Mouse (Mus musculus) intestine, postnatal 0 days (tissue): Measurements from ENCODE around the gene Adsl. TPM values are rescaled to one million over a fixed set of nuclear protein-coding genes. Genes with fewer than 3 reads are reported as not detected.
"Not testable (repeated sequence)": the region's sequence is repeated elsewhere in the genome, so short reads cannot be mapped to it uniquely, and the experiment has no call there.

Source experiments
- ATAC-seq: fragments of 200-750 bp; cut with Nextera tagmentation; 2 replicates; pipeline ENCODE4 v1.8.0; 2017; ENCODE audit warnings: mild to moderate bottlenecking, moderate TSS enrichment, moderate library complexity
- H3K27ac ChIP-seq: fragments of 300-500 bp; sonication (generic); 2 replicates; pipeline ENCODE4 v1.5.1; 2014; ENCODE audit warnings: mild to moderate bottlenecking, low read depth, low read length, moderate library complexity
- H3K27me3 ChIP-seq: fragments of 300-500 bp; sonication (generic); replicated peaks from 2 replicates; pipeline ENCODE4 v1.6.1; 2014; ENCODE audit warnings: low read length, mixed read lengths; ENCODE audit not compliant: control insufficient read depth, insufficient read depth
- H3K36me3 ChIP-seq: fragments of 300-500 bp; sonication (generic); 2 replicates; pipeline ENCODE4 v1.6.1; 2014; ENCODE audit warnings: mild to moderate bottlenecking, moderate library complexity; ENCODE audit not compliant: control insufficient read depth, insufficient read depth
- H3K4me1 ChIP-seq: fragments of 300-500 bp; sonication (generic); replicated peaks from 2 replicates; pipeline ENCODE4 v1.6.1; 2014; ENCODE audit warnings: antibody characterized with exemption, low read length, mixed read lengths; ENCODE audit not compliant: control insufficient read depth, insufficient read depth
- H3K4me2 ChIP-seq: fragments of 300-500 bp; sonication (generic); replicated peaks from 2 replicates; pipeline ENCODE4 v1.6.1; 2014; ENCODE audit warnings: low read depth, mild to moderate bottlenecking, moderate library complexity
- H3K4me3 ChIP-seq: fragments of 300-500 bp; sonication (generic); 2 replicates; pipeline ENCODE4 v1.5.1; 2014; ENCODE audit warnings: low read depth, low read length
- H3K9ac ChIP-seq: fragments of 300-500 bp; sonication (generic); 2 replicates; pipeline ENCODE4 v1.6.1; 2014; ENCODE audit warnings: mild to moderate bottlenecking, low read depth, low read length
- H3K9me3 ChIP-seq: fragments of 300-500 bp; sonication (generic); 2 replicates; pipeline ENCODE4 v1.6.1; 2016; ENCODE audit warnings: mixed run types; ENCODE audit not compliant: control insufficient read depth
- CTCF ChIP-seq: sonication (generic); IDR thresholded peaks from 2 replicates; pipeline ENCODE4 v1.5.1; 2016; ENCODE audit warnings: low read depth, mild to moderate bottlenecking, control low read depth, antibody characterized with exemption, moderate library complexity
- WGBS: fragments of 180-500 bp; shearing (Covaris S2); extraction: QIAGEN DNeasy Blood & Tissue Kit; methylation state at CpG from one replicate; pipeline ENCODE4 v1.1.7; 2014; 5-methylcytosine and 5-hydroxymethylcytosine counted together
- polyA plus RNA-seq: library from polyadenylated mRNA; unstranded; fragments of >200 nt; fragmentation: Nextera tagmentation; extraction: Ambion mirVana; gene quantifications from 2 replicates; pipeline ENCODE4 v1.2.1, GENCODE M21; 2015

Adsl gene
- 30.8 and 31.9 TPM in 2 replicates for polyA plus RNA-seq

DNA sequence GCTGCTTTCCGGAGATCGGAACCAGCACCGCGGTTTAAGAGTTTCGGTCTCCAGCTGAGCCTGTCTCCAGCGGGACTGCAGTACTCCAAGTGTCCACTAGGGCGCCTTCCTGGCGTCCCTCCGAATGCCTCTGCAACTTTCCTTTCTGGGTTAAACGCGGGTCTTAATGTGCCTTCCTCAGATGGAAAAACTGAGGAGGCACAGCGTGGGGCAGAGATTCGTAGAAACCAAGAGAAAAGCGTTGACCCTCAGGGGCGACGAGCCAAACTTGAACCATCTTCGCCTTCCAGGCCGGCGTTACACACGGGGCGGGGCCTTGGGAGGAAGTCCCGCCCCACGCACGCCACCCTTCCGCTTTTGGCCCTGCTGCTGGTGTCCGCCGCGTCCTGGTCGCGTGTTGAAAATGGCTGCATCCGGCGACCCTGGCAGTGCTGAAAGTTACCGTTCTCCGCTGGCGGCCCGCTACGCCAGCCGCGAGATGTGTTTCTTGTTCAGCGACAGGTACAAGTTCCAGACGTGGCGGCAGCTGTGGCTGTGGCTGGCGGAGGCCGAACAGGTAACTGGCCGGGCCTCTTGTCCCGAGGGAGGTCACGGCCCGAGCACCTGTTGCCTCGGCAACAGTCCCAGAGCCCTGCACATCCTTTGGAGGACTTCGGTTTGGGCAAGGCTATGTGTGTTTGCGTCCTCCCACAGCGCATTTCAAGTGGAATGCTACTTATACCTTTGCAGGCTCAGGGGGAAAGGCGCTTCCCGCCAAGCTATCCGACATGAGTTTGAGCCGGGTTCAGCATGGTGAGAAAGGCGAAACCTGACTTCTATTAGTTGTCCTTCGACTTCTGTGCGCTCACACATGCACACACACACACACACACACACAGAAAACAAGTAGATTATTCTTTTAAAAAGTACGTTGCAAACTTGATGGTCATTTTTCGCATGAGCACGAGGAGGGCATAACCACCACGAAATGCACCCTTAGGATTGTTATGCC lies at the start of gene Adsl:
Adsl (plus strand) TSS at position 346 of the 991 bp plus-strand sequence.
- peak; percentile 93 for TF ChIP-seq CTCF
- H3K27ac ChIP-seq, result peak within 1 kb of the TSS; percentile 66
- no peaks in the 10 kb centered on the region for H3K27me3 ChIP-seq
- H3K36me3 ChIP-seq, result peaks cover 15% of the 10 kb centered on the region
- H3K9ac ChIP-seq, result peak within 1 kb of the TSS; percentile 68
- WGBS, result under 1% methylated on average over 63 of the region's 63 CpGs
- peak within 1 kb of the TSS; percentile 62 for H3K4me2 ChIP-seq
- ATAC-seq, result peak; percentile 83
- no peaks in the 10 kb centered on the region for H3K9me3 ChIP-seq
- peaks cover 2% of the 10 kb centered on the region; the same call in 1 of the 2 replicates for H3K4me1 ChIP-seq
- H3K4me3 ChIP-seq, result peak within 1 kb of the TSS; percentile 82

DNA sequence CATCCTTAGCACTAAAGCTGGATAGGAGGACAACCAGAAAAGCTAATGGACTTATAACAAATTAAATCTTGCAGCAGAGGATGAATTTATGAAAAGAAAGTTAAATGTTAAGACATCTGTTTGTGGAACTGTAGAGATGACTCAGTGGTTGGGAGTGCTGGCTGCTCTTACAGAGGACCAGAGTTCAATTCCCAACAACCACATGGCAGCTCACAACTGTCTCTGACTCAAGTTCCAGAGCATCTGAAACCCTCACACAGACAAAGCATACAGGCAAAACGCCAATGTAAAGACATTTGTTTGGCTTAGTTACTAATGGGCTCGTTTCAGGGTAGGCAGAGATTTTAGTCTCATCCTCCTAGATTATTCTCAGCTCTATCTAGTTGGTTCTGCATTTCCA lies 48.5 kb upstream of the Adsl start:
- no peak for TF ChIP-seq CTCF
- no peaks in the 10 kb centered on the region for H3K4me1 ChIP-seq
- H3K27ac ChIP-seq, result no peak overlapping the region
- peaks cover 73% of the 10 kb centered on the region for H3K36me3 ChIP-seq
- no peak overlapping the region for H3K4me3 ChIP-seq
- no peak for ATAC-seq
- H3K9ac ChIP-seq, result no peak overlapping the region
- no peaks in the 10 kb centered on the region for H3K27me3 ChIP-seq
- no peak overlapping the region for H3K4me2 ChIP-seq
- WGBS, result 75% methylated on average over 2 of the region's 2 CpGs
- H3K9me3 ChIP-seq, result no peaks in the 10 kb centered on the region

DNA sequence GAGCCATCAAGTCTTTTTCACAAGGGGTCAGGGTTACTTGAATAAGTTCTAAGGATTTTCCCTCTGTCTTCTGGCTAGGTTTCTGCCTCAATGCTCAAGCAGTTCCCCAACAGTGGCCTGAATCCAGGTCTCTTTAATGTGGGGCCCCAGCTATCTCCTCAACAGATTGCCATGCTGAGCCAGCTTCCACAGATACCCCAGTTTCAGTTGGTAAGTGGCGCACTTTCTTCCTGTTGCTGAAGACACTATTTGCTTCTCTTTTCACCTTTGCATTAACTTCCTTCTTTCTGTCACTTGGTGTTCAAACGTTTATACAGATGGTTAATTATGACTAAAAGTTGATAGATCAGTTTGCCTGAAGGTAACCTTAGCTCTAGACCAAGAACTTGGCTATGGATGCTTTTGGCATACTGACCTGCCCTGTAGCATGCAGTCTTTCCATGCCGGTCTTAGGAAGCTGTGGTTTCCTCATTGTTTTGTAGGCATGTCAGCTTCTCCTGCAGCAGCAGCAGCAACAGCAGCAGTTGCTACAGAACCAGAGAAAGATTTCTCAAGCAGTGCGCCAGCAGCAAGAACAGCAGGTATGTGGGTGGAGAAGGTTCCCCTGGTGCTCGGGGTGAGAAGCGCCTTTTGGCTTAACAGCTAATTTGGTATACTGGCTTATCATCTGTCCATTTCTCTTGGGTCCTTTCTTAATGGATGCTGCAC lies 46.3 kb upstream of the Adsl start:
- Histone ChIP-seq H3K4me2 (no peak overlapping the region), H3K27me3 (no peaks in the 10 kb centered on the region), H3K27ac (no peak overlapping the region), H3K4me1 (no peaks in the 10 kb centered on the region), H3K9ac (no peak overlapping the region), H3K9me3 (no peaks in the 10 kb centered on the region), H3K4me3 (no peak overlapping the region), H3K36me3 (peaks cover 68% of the 10 kb centered on the region)
- ATAC-seq, result no peak
- TF ChIP-seq CTCF, result no peak
- 88% methylated on average over 6 of the region's 6 CpGs for WGBS

DNA sequence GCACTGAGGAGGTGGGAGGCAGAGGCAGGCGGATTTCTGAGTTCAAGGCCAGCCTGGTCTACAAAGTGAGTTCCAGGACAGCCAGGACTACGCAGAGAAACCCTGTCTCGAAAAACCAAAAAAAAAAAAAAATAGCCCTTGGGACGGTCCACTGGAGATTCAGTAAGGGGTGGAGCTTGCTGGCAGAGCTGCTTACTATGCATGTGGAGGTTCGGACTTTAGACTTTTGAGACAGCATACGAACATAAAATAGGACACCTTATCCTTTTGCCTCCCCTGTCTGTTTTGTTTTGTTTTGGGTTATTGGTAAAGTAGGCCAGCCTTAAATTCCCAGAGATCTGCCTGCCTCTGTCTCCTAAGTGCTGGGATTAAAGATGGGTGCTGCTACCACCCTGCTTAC lies 43.5 kb upstream of the Adsl start:
- not testable (repeated sequence) for H3K27me3 ChIP-seq, H3K9me3 ChIP-seq, H3K27ac ChIP-seq, H3K4me1 ChIP-seq, H3K4me2 ChIP-seq, ATAC-seq, H3K9ac ChIP-seq, H3K4me3 ChIP-seq
- H3K36me3 ChIP-seq, result peaks cover 62% of the 10 kb centered on the region
- 89% methylated on average over 6 of the region's 6 CpGs for WGBS

DNA sequence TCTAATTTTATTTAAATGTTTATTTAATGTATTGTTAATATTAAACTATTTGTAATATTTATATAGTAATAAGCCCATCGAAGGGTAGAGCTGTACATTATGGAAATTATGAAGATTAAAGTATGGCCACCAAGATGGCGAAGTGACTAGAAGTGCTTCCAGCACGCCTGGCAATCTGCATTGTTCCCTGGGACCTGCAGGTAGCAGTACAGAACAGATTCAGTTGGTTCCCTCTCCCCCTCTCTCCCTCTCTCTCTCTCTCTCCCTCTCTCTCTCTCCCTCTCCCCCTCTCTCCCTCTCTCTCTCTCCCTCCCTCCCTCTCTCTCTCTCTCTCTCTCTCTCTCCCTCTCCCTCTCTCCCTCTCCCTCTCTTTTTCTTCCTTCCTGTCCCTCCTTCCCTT lies 38.1 kb upstream of the Adsl start:
- 94% methylated on average over 3 of the region's 3 CpGs for WGBS

More for the DNA sequence above, 38.1 kb upstream of the Adsl start:
- Histone ChIP-seq H3K9me3 (no peaks in the 10 kb centered on the region), H3K4me2 (no peak overlapping the region), H3K36me3 (peaks cover 50% of the 10 kb centered on the region), H3K4me3 (no peak overlapping the region), H3K9ac (no peak overlapping the region), H3K27ac (no peak overlapping the region), H3K27me3 (no peaks in the 10 kb centered on the region), H3K4me1 (no peaks in the 10 kb centered on the region)
- TF ChIP-seq CTCF, result no peak
- ATAC-seq, result no peak
